Mouse (Mus musculus) forebrain, embryonic 14.5 days (tissue): ENCODE data around the gene Ms4a18. TPM values are rescaled to one million over a fixed set of nuclear protein-coding genes. Genes with fewer than 3 reads are reported as not detected.

Experiments
- ATAC-seq: fragments of 200-750 bp; cut with Nextera tagmentation; 2 replicates; pipeline ENCODE4 v1.8.0; 2017; ENCODE audit warnings: mild to moderate bottlenecking, moderate library complexity
- DNase-seq: peaks from one replicate; pipeline ENCODE4 v3.0.0-alpha.2; 2015; ENCODE audit warnings: low spot score
- H3K27ac ChIP-seq: fragments of 300-500 bp; sonication (generic); 2 replicates; pipeline ENCODE4 v1.5.1; 2014; ENCODE audit warnings: low read depth, mild to moderate bottlenecking, control low read depth, low read length, moderate library complexity
- H3K27me3 ChIP-seq: fragments of 300-500 bp; sonication (generic); replicated peaks from 2 replicates; pipeline ENCODE4 v1.6.1; 2014; ENCODE audit warnings: low read length, control low read depth, mixed read lengths; ENCODE audit not compliant: control insufficient read depth, insufficient read depth
- H3K36me3 ChIP-seq: fragments of 300-500 bp; sonication (generic); 2 replicates; pipeline ENCODE4 v1.6.1; 2014; ENCODE audit warnings: low read length, control low read depth; ENCODE audit not compliant: control insufficient read depth, insufficient read depth
- H3K4me1 ChIP-seq: fragments of 300-500 bp; sonication (generic); 2 replicates; pipeline ENCODE4 v1.6.1; 2014; ENCODE audit warnings: antibody characterized with exemption, low read length, control low read depth; ENCODE audit not compliant: control insufficient read depth, insufficient read depth
- H3K4me2 ChIP-seq: fragments of 300-500 bp; sonication (generic); 2 replicates; pipeline ENCODE4 v1.6.1; 2014; ENCODE audit warnings: mild to moderate bottlenecking, control low read depth, low read length
- H3K4me3 ChIP-seq: fragments of 300-500 bp; sonication (generic); 2 replicates; pipeline ENCODE4 v1.5.1; 2014; ENCODE audit warnings: low read depth, low read length, control low read depth
- H3K9ac ChIP-seq: fragments of 300-500 bp; sonication (generic); 2 replicates; pipeline ENCODE4 v1.6.1; 2014; ENCODE audit warnings: mild to moderate bottlenecking, low read length, control low read depth, moderate library complexity
- H3K9me3 ChIP-seq: fragments of 300-500 bp; sonication (generic); replicated peaks from 2 replicates; pipeline ENCODE4 v1.6.1; 2016; ENCODE audit warnings: low read length, control low read depth, mixed read lengths; ENCODE audit not compliant: control insufficient read depth
- WGBS: fragments of 180-500 bp; shearing (Covaris S2); extraction: QIAGEN DNeasy Blood & Tissue Kit; methylation state at CpG from one replicate; pipeline ENCODE4 v1.1.7; 2014; 5-methylcytosine and 5-hydroxymethylcytosine counted together
- polyA plus RNA-seq: library from polyadenylated mRNA; unstranded; fragments of >200 nt; fragmentation: Nextera tagmentation; extraction: Ambion mirVana; gene quantifications from 2 replicates; pipeline ENCODE4 v1.2.1, GENCODE M21; 2014

Ms4a18 gene
- polyA plus RNA-seq, 1 experiment from 2014 or later: not detected

DNA sequence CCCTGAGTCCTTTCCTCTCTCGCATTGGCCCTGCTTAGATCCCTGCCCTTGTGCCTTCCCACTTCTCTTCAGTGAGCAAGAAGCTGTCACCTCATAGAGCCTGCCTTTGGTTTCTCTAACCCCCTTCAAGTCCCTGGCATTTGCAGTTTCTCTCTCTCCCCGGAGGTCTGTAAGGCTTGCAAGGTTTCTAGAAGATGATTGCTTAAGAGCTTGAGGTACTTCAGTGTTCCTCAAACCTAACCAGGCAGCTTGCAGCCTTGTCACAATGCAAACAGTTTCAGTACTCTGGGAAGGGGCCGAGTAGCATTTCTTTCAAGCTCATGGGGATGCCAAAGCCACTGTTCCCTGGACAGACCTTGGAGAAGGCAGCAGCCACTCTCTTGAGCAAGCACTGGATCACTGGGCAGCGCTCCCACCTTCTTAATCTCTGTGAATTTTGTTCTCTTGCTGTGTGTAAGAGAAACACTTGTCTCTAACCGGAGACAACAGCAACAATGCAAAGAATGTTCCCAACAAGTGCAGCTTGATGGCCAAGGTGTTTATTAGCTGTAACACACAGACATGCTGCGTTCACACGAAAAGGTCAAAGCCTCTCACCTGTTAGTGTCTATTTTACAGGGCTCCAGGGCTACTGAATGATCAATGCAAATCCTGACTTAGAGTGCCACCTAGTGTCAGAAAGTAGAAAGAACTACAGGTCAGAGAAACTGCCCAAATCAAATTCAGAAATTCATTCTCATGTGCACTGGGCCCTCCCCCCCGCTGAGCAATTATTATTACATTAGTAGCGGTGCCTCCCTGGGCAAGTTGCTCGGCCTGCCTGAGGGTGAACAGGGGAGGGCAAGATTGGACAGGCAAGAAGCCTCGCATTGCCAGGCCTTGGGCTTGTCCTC is 58.5 kb downstream of the Ms4a18 start:
- H3K9me3 ChIP-seq: no peaks in the 10 kb centered on the region
- H3K36me3 ChIP-seq: no peaks in the 10 kb centered on the region
- H3K27ac ChIP-seq: no peak overlapping the region
- no peak overlapping the region; the same call in 1 of the 2 replicates for H3K9ac ChIP-seq
- DNase-seq (peak; percentile 85), ATAC-seq (peak; percentile 77)
- WGBS: 33% methylated on average over 11 of the region's 11 CpGs
- no peak overlapping the region for H3K4me2 ChIP-seq
- H3K27me3 ChIP-seq: no peaks in the 10 kb centered on the region
- no peak overlapping the region for H3K4me3 ChIP-seq
- no peaks in the 10 kb centered on the region for H3K4me1 ChIP-seq

DNA sequence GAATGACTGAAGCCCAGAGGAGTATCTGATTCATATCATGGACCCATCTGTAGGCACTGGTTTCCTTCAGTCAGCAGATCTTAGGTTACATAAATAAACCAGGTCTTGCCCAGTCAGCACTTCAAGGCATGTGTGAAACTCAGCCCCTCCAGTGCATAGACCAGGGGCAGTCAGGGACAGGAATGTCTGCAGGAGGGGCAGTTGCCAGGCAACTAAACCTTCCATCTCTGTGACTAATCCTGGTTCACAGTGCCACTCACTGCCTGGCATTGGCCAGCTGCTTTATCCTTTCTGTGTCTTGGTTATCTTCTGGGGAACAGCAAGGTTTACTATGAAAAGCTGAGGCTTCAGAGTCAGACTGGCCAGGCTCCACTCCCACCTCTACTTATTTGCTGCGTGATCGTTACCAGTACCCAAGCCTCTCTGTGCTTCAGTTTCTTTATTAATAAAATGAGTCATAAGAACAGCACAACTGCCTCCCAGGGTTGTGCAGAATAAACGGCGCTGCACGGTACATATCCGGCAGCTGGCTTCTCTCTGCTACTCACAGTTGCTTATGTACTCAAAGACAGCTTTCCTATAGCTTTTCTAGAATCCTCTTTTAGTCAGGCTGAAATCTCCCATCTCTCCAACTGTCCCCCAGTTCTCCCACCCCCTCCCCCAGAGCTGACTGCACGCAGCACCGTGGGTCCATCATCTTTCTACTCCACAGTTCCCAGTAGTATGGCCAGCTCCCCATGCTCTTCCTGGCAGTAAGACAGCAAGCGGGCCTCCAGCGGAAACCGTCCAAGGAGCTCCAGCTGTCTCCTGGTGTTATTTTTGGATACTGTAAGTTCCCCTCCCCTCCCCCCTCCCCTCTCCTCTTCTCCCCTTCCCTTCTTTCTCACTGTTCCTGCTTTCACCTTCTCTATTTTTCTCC is 65.6 kb downstream of the Ms4a18 start:
- H3K9ac ChIP-seq: no peak overlapping the region
- no peaks in the 10 kb centered on the region for H3K36me3 ChIP-seq
- H3K4me1 ChIP-seq: peaks cover 16% of the 10 kb centered on the region
- DNase-seq (no peak), ATAC-seq (no peak)
- H3K4me2 ChIP-seq: no peak overlapping the region
- no peak overlapping the region for H3K27ac ChIP-seq
- H3K9me3 ChIP-seq: no peaks in the 10 kb centered on the region
- H3K27me3 ChIP-seq: no peaks in the 10 kb centered on the region
- no peak overlapping the region for H3K4me3 ChIP-seq
- WGBS: 75% methylated on average over 11 of the region's 11 CpGs

DNA sequence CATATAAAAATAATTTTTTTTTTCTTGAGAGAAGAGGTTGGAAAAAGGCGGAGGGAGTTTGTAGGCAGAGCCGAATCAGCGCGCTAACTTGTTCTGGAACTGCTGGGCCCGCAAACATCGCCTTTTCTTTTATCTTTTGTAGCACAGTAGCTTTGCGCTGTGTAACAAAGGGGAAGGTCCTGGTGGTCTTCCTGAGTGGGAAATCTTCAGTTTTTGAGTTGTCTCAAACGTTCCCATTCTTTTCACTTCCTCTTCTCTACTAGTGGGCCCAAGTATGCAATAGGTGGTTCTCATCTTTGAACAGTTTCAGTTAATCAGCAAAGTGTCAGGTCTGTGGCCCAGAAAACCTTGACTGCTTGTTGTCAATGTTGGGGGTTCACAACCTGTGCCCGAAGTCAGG is 68.3 kb downstream of the Ms4a18 start:
- 26% methylated on average over 9 of the region's 9 CpGs for WGBS
- Histone ChIP-seq H3K4me3 (peak overlapping the region; percentile 55), H3K27me3 (no peaks in the 10 kb centered on the region), H3K9me3 (no peaks in the 10 kb centered on the region), H3K27ac (0 out of 2 replicates have a peak overlapping the region, but pooled peaks have one; percentile 39), H3K36me3 (peaks cover 8% of the 10 kb centered on the region), H3K4me2 (peak overlapping the region; percentile 98), H3K4me1 (peaks cover 19% of the 10 kb centered on the region), H3K9ac (peak overlapping the region; percentile 47; the same call in 1 of the 2 replicates)
- ATAC-seq: peak; percentile 11
- no peak for DNase-seq

DNA sequence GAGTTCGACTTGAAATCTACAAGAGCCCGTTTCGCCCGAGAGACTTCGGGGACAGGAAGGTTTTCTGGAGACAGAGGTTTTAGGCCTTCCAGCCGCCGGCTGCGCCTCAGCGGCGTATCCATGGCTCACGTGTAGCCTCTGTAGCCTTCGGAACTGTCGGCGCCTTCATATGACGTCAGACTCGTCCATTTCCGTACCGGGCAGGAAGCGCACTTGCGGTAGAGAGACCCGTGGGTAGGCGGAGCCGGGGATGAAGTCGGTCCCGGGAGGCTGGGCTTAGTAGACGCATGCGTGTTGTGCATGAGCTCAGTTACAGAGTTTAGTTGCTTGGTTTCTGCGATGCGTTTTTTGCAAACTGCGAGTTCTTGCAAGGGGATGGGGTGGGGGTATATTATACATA is 68.7 kb downstream of the Ms4a18 start, which contains the start of gene Ccdc86:
Gene Ccdc86, minus strand, starts transcription at position 155 of the 400 bp plus-strand sequence.
- peak within 1 kb of the TSS; percentile 98 for H3K4me2 ChIP-seq
- H3K36me3 ChIP-seq: peaks cover 12% of the 10 kb centered on the region
- 0 out of 2 replicates have a peak within 1 kb of the TSS, but pooled peaks have one; percentile 39 for H3K27ac ChIP-seq
- no peaks in the 10 kb centered on the region for H3K27me3 ChIP-seq
- peaks cover 19% of the 10 kb centered on the region for H3K4me1 ChIP-seq
- ATAC-seq: peak; percentile 99
- peak within 1 kb of the TSS; percentile 55 for H3K4me3 ChIP-seq
- no peaks in the 10 kb centered on the region for H3K9me3 ChIP-seq
- peak; percentile 100 for DNase-seq
- peak within 1 kb of the TSS; percentile 76 for H3K9ac ChIP-seq
- WGBS: under 1% methylated on average over 30 of the region's 30 CpGs

GRCm38 (mm10) chr19:10948416-10948815 is 69.4 kb downstream of the Ms4a18 start:
- peak overlapping the region; percentile 98 for H3K4me2 ChIP-seq
- ATAC-seq: 0 out of 2 replicates have a peak, but pooled peaks have one; percentile 0
- under 1% methylated on average over 20 of the region's 20 CpGs for WGBS

DNA sequence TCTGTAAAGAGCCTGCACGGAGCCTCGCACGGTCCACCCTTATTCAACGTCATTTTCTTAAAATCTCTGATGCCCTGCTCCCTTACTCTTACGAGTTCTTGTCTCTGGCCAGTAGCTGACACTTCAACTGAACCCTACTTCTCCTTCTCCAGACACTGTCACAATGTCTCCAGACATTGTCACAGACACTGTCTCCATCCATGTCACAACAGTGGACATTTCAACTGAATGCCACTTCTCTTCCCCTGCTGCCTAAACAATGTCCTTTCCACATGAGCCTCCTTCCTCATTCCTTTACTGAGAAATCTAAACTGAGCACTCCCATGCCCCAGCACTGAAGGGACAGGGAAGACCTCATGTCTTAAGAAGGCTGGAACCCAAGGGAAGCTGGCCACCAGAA is 70.6 kb downstream of the Ms4a18 start:
- H3K4me3 ChIP-seq: peak overlapping the region; percentile 55
- peaks cover 31% of the 10 kb centered on the region for H3K36me3 ChIP-seq
- peaks cover 19% of the 10 kb centered on the region for H3K4me1 ChIP-seq
- H3K9me3 ChIP-seq: no peaks in the 10 kb centered on the region
- peak overlapping the region; percentile 76 for H3K9ac ChIP-seq
- DNase-seq (no peak), ATAC-seq (no peak)
- WGBS: 87% methylated on average over 5 of the region's 5 CpGs
- H3K27me3 ChIP-seq: no peaks in the 10 kb centered on the region
- H3K4me2 ChIP-seq: peak overlapping the region; percentile 98
- no peak overlapping the region for H3K27ac ChIP-seq

More at GRCm38 (mm10) chr19:10948416-10948815, 69.4 kb downstream of the Ms4a18 start:
- H3K9ac ChIP-seq: peak overlapping the region; percentile 76
- H3K4me1 ChIP-seq: peaks cover 19% of the 10 kb centered on the region
- H3K27me3 ChIP-seq: no peaks in the 10 kb centered on the region
- no peaks in the 10 kb centered on the region for H3K9me3 ChIP-seq
- H3K27ac ChIP-seq: no peak overlapping the region
- peaks cover 19% of the 10 kb centered on the region for H3K36me3 ChIP-seq
- DNase-seq: no peak
- peak overlapping the region; percentile 55 for H3K4me3 ChIP-seq

Other genes with a start within 250 kb of the Ms4a18 start
- not detected in 2 replicates for gene Cd6, start 188.0 kb downstream of the Ms4a18 start, polyA plus RNA-seq
- 0.34 and 0.49 TPM in 2 replicates for gene Slc15a3, start 178.3 kb downstream of the Ms4a18 start, polyA plus RNA-seq
- 106 and 149 TPM in 2 replicates for gene Tmem132a, start 148.1 kb downstream of the Ms4a18 start, polyA plus RNA-seq
- gene Tmem109, start 136.0 kb downstream of the Ms4a18 start, polyA plus RNA-seq: 42.7 and 47.7 TPM in 2 replicates
- gene Prpf19, start 122.8 kb downstream of the Ms4a18 start, polyA plus RNA-seq: 44.2 and 45.5 TPM in 2 replicates
- 0.99 TPM in 1 of 2 replicates, not detected in the other for gene Zp1, start 97.4 kb downstream of the Ms4a18 start, polyA plus RNA-seq
- gene Ptgdr2, start 80.9 kb downstream of the Ms4a18 start, polyA plus RNA-seq: 0.16 and 0.18 TPM in 2 replicates
- 12.1 and 15.0 TPM in 2 replicates for gene Ccdc86, start 68.8 kb downstream of the Ms4a18 start, polyA plus RNA-seq
- gene Ms4a10, start 43.4 kb downstream of the Ms4a18 start, polyA plus RNA-seq: not detected in 2 replicates
- 0.25 TPM in 1 of 2 replicates, not detected in the other for gene Ms4a15, start 24.8 kb downstream of the Ms4a18 start, polyA plus RNA-seq
- not detected in 2 replicates for gene Ms4a8a, start 63.1 kb upstream of the Ms4a18 start, polyA plus RNA-seq
- not detected in 2 replicates for gene 1700017D01Rik, start 112.8 kb upstream of the Ms4a18 start, polyA plus RNA-seq
- gene 1700025F22Rik, start 147.3 kb upstream of the Ms4a18 start, polyA plus RNA-seq: not detected in 2 replicates
- not detected in 2 replicates for gene Ms4a13, start 178.7 kb upstream of the Ms4a18 start, polyA plus RNA-seq
- not detected in 2 replicates for gene Ms4a12, start 214.4 kb upstream of the Ms4a18 start, polyA plus RNA-seq
- gene Ms4a1, start 248.2 kb upstream of the Ms4a18 start, polyA plus RNA-seq: not detected in 2 replicates